Mouse (Mus musculus) liver, embryonic 14.5 days (tissue): ENCODE results near the gene Pimreg.

Source experiments
- CTCF ChIP-seq: IDR thresholded peaks from 2 replicates; pipeline ENCODE4 v1.5.1; 2016; ENCODE audit warnings: antibody characterized with exemption, low read depth, control low read depth
- EP300 ChIP-seq: IDR thresholded peaks from 2 replicates; pipeline ENCODE4 v1.6.1; 2016; ENCODE audit warnings: antibody characterized with exemption, low read depth

GRCm38 (mm10) chr11:72052636-72053035 lies 10.8 kb downstream of the Pimreg start:
- TF ChIP-seq EP300 = no peak
- peak; percentile 82 for TF ChIP-seq CTCF
